25 mouse cellular contexts compared by ENCODE assay signal in genomic region chr3:33334056-33334455, GRCm38 (mm10).
DNase-seq lines count a peak whose midpoint lies in the region; ATAC-seq and TF ChIP-seq lines count a peak whose summit lies in the region.
"Had no signal": no experiment of that assay in that cellular context is flagged by ENCODE, and none has a peak within 500 bp of the region (broad histone marks: within the 10 kb centered on the region; RNA-seq: fewer than 3 reads in every experiment).

No protein-coding gene starts in this region.

- H3K27ac ChIP-seq in left cerebral cortex, adult 2 months = no peak overlapping the region; the same call in 1 of the 2 replicates
- H3K27ac ChIP-seq: forebrain, embryonic 13.5 days; hindbrain, embryonic 10.5 days; hindbrain, embryonic 15.5 days; limb, embryonic 10.5 days; limb, embryonic 15.5 days; liver, embryonic 13.5 days; macrophage had no signal

- no peak for TF ChIP-seq CTCF in left cerebral cortex, adult 2 months (IDR thresholded peaks at IDR 0.05)

- no peak overlapping the region for H3K4me3 ChIP-seq in left cerebral cortex, adult 2 months
- H3K4me3 ChIP-seq: forebrain, embryonic 13.5 days; hindbrain, embryonic 10.5 days; hindbrain, embryonic 15.5 days; limb, embryonic 10.5 days; limb, embryonic 15.5 days; liver, embryonic 13.5 days had no signal

- no peak for DNase-seq in frontal cortex, postnatal 14 days (ENCODE audit: low spot score in 2 of 2)
- DNase-seq in left cerebral cortex, adult 2 months (ENCODE audit: extremely low spot score in 1 of 2, low spot score in 2 of 2) = peak; percentile 20 to 34
- no peak for DNase-seq in left cerebral cortex, postnatal 4 days
- peak; percentile 77 for DNase-seq in brain, adult 2 months (ENCODE audit: low read depth, low spot score)
- DNase-seq in layer of hippocampus, postnatal 36 days = peak; percentile 20 to 30
- no peak for DNase-seq in Muller cell, postnatal 12 days (ENCODE audit: inconsistent ontology term)
- DNase-seq: adrenal gland, postnatal 10 days; cerebellum, adult 11 months; cerebellum, adult 9-10 months; cerebellum, postnatal 36 days; heart, postnatal 14 days; kidney, adult 11 months; kidney, postnatal 14 days; liver, embryonic 13.5 days; lung, adult 18-20 months; midbrain, embryonic 14.5 days had no signal

- peak; percentile 93 for ATAC-seq in frontal cortex, adult (ENCODE audit: low TSS enrichment)
- ATAC-seq: forebrain, embryonic 13.5 days; inflammation-experienced regulatory T-cells, adult 6 months; lung, postnatal 0 days had no signal

- intact Hi-C loops in left cerebral cortex, adult 2 months (cut with DNase I) = loop anchor here (2.0 kb wide), 1 partner anchor 55 kb away; no protein-coding TSS in a partner anchor
- intact Hi-C loops in left cerebral cortex, postnatal 4 days (cut with DNase I) = no loop called here

Comparison
In these comparisons a context has a peak if more than half of its experiments do, and no peak if none do; other contexts are left out.
1. DNase-seq: peak in left cerebral cortex, adult 2 months (2 of 2), brain, adult 2 months (single experiment) and layer of hippocampus, postnatal 36 days (2 of 2); none in frontal cortex, postnatal 14 days (0 of 2), left cerebral cortex, postnatal 4 days (single experiment) and Muller cell, postnatal 12 days (single experiment).